Mouse (Mus musculus) CH12F3 (cell line): ENCODE data around the gene Ints1.
"Not testable (repeated sequence)": the region's sequence is repeated elsewhere in the genome, so short reads cannot be mapped to it uniquely, and the experiment has no call there.

Experiments
- in situ Hi-C: fragments of 300-500 bp; cut with MboI; formaldehyde crosslinking; loops from 2 replicates; pipeline ENCODE4 v1.14.3; 2020; ENCODE audit warnings: low sequenced_read_pairs

Gene Ints1

GRCm38 (mm10) chr5:139756586-139756985 lies 18.9 kb downstream of the Ints1 start:
- in situ Hi-C loops: no loop called here

GRCm38 (mm10) chr5:139756135-139756534 lies 19.3 kb downstream of the Ints1 start:
- in situ Hi-C loops: no loop called here

DNA sequence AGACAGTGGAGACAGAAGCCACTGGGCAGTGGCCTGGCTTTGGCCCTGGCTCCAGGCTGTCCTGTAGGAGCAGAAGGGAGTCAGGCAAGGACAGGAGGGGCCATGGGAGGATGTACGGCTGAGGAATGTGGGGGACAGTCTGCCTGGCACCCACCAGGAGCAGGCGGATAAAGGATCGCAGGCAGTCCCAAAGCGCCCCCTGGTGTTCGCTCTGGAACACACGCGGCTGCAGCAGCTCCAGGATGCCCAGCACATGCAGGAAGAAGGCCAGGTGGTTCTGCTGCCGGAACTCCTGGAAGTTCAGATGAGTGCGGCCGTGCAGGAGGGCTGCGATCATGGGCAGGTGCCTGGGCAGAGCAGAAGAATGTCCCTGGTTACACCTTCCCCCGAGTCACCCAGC lies 20.7 kb downstream of the Ints1 start:
- in situ Hi-C loops: no loop called here

DNA sequence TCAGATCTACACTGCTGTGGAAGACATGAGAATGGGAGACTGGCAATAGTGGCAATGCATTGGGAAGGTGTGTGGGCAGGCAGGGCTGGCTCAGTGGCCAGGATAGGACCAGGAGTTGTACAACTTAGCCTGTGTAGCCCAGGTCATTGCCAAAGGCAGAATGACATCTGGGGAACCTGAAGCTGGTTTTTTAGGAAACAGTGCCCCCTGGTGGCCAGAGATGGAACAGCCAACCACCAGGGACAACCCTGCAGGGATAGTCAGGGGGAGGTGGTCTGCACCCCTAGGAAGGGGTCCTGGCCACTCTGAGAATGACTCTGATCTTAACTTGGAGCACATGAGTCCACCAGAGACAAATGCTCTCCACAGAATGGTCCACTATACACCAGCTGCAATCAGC lies 24.9 kb downstream of the Ints1 start:
- in situ Hi-C loops: no loop called here

DNA sequence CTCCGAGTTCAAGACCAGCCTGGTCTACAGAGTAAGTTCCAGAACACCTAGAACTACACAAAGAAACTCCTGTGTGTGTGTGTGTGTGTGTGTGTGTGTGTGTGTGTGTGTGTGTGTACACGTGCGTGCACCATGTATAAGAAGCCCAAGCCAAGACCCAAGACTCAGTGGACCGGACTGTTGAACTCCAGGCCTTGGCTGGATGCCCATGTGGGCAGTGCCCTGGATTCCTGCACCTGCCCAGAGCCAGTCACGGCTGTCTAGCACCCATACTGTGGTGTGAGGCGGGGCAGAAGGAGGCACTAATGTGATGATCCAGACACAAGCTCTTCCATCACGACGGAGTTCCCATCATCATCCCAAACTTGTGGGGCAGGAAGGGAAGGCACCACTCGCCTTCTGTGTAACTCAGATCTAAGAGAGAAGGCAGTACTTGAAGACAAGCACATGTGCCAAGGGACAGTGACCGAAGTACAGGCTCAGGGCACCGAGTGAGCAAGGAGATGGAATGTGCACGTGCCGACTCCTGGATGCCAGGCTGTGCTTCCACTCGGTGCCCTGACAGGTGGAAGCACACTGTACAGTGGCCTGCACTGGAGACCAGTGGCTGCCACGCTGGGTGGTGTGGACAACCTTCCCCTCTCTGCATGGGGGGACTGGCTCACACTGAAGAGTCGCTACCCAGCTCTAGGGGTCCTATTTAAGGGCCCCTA lies 25.9 kb downstream of the Ints1 start:
- in situ Hi-C loops: no loop called here

- in situ Hi-C loops: no loop called here
These were observed 29.7 kb downstream of the Ints1 start for GRCm38 (mm10) chr5:139745771-139746170.

GRCm38 (mm10) chr5:139742640-139743039 lies 32.8 kb downstream of the Ints1 start:
- in situ Hi-C loops: not testable (repeated sequence)

DNA sequence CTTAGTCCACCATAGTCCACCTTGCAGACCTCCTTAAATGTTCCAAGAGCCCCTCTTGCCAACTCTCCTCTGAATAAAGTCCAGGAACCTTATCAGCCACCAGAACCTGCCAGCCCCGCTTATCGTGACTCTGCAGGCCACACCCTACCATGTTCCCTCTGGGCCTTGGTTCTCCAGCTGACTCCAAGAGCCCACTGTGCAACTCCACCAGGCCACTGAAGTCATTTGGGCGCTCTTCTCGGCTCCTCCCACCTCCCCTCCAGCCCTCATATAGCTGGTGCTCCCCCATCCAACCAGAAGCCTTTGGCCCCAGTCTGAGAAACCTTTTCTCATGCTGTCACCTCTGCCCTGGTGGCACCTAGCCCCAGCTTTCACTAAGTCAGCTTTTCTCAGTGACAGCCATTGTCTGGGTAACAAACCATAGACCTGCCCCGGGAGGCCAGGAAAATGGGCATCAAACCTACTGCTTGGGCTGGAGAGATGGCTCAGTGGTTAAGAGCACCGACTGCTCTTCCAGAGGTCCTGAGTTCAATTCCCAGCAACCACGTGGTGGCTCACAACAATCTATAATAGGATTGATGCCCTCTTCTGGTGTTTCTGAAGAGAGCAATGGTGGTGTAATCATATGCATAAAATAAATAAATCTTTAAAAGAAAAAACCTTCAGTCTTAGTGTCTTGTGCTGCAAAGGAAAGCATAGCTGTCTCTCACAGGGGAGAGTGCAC lies 36.7 kb downstream of the Ints1 start:
- in situ Hi-C loops: no loop called here

GRCm38 (mm10) chr5:139737841-139738591 lies 37.5 kb downstream of the Ints1 start:
- in situ Hi-C loops: no loop called here

GRCm38 (mm10) chr5:139736504-139736940 lies 39.0 kb downstream of the Ints1 start:
- in situ Hi-C loops: no loop called here

DNA sequence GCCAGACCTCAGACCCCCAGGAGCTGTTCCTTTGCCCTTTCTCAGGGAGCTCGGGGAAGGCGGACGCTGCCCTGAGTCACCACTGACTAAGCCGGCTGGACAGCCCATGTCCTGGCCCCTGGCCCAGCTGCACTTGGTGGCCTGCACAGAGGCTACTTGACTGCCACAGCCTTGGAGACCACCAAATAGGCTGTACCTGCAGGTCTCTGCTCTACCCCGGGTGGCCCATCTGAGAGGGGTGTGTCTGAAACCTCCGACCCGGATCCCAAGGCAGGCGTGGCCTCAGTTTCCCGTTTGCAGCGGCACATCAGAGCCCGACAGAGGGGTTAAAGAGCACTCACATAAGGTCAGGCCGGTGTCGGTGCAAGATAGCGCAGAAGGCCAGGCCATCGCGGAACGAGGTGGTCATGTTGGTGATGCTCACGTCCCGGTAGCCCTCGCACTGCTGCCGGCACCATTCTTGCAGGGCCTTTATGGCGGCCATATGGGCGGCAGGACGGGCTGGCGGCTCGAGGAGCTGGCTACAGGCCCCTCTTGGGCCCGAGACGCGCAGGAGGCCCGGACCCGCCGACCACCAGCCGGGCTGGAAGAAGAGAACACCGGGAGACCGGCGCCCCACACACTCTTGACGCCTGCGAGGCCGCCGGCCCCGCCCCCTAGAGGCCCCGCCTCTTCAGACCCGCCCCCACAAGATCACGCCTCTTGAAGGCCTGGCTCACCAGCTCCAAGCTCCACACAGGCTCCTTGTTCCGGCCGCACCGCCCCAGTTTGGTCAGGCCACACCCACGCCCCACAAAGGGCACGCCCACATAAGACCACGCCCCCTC lies 39.6 kb downstream of the Ints1 start, which contains the start of gene Micall2:
Gene Micall2, minus strand, starts transcription at position 660 of the 827 bp plus-strand sequence.
- in situ Hi-C loops: no loop called here

GRCm38 (mm10) chr5:139734746-139735145 lies 40.7 kb downstream of the Ints1 start:
- in situ Hi-C loops: no loop called here

DNA sequence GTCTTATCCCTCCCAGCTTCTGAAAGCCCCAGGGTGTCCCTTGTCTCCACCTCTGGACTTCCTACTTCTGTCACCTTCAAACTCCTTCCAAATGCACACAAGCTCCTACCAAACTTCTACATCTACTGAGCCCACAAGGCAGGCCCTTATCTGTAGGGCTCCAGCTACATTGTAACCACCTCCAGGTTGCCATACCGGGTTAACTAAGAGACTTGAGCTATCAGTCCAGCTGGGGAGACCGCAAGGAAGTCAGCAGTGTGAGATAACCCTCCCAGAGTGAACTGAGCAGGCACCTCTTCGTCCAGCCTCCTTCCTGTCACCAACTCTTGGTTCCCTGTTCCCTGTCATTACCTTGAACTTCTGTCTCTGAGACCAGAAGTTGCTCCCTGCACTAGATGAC lies 41.5 kb downstream of the Ints1 start:
- in situ Hi-C loops: no loop called here

DNA sequence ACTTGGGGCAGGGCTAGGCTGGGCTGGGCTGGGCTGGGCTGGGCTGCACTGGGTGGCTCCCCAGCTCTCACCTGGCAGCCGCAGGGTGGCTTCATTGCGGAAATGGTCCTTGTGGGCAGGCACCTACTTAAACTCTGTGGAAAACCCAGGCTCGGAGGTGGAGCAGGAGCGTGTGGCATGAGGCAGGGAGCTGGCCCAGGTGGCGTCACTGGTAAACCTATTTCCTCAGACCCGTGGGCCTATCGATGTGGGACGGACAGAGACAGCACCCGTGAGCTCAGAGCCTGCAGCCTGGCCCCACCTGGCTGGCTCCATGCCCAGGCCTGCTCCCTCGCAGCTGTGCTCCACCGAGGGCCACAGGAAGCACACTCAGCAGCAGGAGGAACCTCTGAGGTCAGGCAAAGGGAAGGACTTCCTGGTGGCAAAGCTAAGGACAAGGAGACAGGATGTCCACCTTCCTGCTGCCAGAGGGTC lies 42.8 kb downstream of the Ints1 start:
- in situ Hi-C loops: no loop called here

DNA sequence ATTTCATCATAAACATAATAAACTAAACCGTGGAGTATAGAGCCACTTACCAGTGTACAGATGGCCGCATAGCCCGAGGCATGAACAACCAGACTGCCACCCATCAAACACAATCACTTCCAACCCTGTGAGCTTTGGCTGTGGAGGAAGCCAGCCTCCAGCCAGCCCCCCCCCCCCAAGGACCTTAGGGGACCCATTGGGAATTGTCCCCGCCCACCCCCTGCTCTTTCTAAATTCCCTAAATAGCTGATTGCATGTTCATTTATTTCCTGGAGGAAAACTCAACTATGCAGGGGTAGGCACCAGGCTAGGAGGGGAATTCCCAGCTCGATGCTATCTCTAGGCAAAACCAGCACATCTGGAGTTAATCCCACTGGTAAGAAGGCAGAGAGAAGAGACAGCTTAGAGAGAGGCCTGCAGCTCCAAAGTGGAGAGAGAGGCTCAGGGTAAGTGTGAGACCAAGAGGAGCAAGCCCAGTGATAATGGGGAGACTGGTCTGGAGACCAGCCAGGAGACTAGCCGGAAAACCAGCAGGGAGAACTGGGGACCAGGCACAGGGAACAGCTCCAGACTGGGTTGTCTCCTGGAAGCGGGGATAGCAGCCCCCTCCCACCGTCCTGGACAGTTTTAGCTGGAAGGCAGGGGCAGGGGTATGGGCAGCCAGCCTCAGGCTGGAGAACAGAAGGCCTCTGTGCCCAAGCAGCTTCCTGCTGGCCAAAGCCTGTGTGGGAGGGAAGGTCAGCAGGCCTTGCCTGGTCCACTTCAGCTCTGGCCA lies 44.6 kb downstream of the Ints1 start:
- in situ Hi-C loops: no loop called here

DNA sequence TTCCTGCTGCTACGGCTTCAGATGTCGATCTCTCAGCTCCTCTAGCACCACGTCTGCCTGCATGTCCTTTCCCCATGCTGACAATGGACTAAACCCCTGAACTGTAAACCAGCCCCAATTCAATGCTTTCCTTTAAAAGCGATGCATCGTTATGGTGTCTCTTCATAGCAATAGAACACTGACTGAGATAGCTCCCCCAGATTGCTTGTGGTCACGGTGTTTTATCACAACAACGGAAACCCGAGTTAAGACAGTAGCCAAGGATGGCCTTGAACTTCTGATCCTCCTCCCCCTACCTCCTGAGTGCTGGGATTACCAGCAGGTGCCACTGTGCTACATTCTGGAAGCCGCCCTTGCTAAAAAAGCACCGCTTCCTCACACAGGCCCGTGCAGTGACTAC lies 48.2 kb downstream of the Ints1 start:
- in situ Hi-C loops: no loop called here

DNA sequence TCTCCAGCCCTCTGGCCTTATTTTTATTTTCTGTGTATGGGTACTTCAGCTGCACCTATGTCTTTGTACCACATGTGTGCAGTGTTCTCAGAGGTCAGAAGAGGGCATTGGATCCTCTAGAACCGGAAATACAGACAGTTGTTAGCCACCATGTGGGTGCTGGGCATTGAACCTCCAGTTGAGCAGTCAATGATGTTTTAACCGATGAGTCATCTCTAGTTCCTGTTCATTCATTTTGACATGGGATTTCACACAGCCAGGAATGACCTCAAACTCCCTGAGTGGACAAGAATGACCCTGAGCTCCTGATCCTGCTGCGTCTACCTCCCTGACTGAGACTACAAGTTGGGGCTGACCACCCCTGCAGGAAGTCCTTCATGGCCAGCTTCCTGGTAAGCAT lies 49.3 kb downstream of the Ints1 start:
- in situ Hi-C loops: no loop called here

- in situ Hi-C loops: no loop called here
These were observed 50.9 kb downstream of the Ints1 start for GRCm38 (mm10) chr5:139724336-139725116.

- in situ Hi-C loops: no loop called here
These were observed 52.4 kb downstream of the Ints1 start for GRCm38 (mm10) chr5:139723113-139723512.
